Mouse (Mus musculus) stomach, embryonic 16.5 days (tissue): Measurements from ENCODE around the gene Mapk13. TPM values are rescaled to one million over a fixed set of nuclear protein-coding genes. Genes with fewer than 3 reads are reported as not detected.

ENCODE experiments used
- ATAC-seq: fragments of 200-750 bp; cut with Nextera tagmentation; 2 replicates; pipeline ENCODE4 v1.8.0; 2017; ENCODE audit warnings: moderate number of reproducible peaks, moderate TSS enrichment; ENCODE audit not compliant: insufficient read depth, low FRiP score
- H3K27ac ChIP-seq: fragments of 300-500 bp; sonication (generic); 2 replicates; pipeline ENCODE4 v1.5.1; 2014; ENCODE audit warnings: low read length
- H3K27me3 ChIP-seq: fragments of 300-500 bp; sonication (generic); 2 replicates; pipeline ENCODE4 v1.6.1; 2014; ENCODE audit warnings: low read length, control low read depth, mixed read lengths; ENCODE audit not compliant: control insufficient read depth, insufficient read depth
- H3K36me3 ChIP-seq: fragments of 300-500 bp; sonication (generic); 2 replicates; pipeline ENCODE4 v1.6.1; 2014; ENCODE audit warnings: low read length; ENCODE audit not compliant: control insufficient read depth, insufficient read depth
- H3K4me1 ChIP-seq: fragments of 300-500 bp; sonication (generic); 2 replicates; pipeline ENCODE4 v1.6.1; 2014; ENCODE audit warnings: low read length, control low read depth, mixed read lengths; ENCODE audit not compliant: control insufficient read depth, insufficient read depth
- H3K4me2 ChIP-seq: fragments of 300-500 bp; sonication (generic); 2 replicates; pipeline ENCODE4 v1.6.1; 2014; ENCODE audit warnings: low read depth, low read length, mixed read lengths
- H3K4me3 ChIP-seq: fragments of 300-500 bp; sonication (generic); replicated peaks from 2 replicates; pipeline ENCODE4 v1.5.1; 2014; ENCODE audit warnings: mild to moderate bottlenecking, low read length
- H3K9ac ChIP-seq: fragments of 300-500 bp; sonication (generic); 2 replicates; pipeline ENCODE4 v1.6.1; 2014; ENCODE audit warnings: low read length
- H3K9me3 ChIP-seq: fragments of 300-500 bp; sonication (generic); replicated peaks from 2 replicates; pipeline ENCODE4 v1.6.1; 2016; ENCODE audit warnings: low read length, control low read depth; ENCODE audit not compliant: control insufficient read depth
- WGBS: fragments of 180-500 bp; shearing (Covaris S2); extraction: QIAGEN DNeasy Blood & Tissue Kit; methylation state at CpG from one replicate; pipeline ENCODE4 v1.1.7; 2014; 5-methylcytosine and 5-hydroxymethylcytosine counted together
- polyA plus RNA-seq: library from polyadenylated mRNA; unstranded; fragments of >200 nt; fragmentation: Nextera tagmentation; extraction: Ambion mirVana; gene quantifications from 2 replicates; pipeline ENCODE4 v1.2.1, GENCODE M21; 2015

Mapk13 gene
- polyA plus RNA-seq, 1 experiment from 2014 or later, result 116 TPM

- ATAC-seq, result no peak
Observed at GRCm38 (mm10) chr17:28780836-28781235, 11.7 kb downstream of the Mapk13 start.

GRCm38 (mm10) chr17:28781290-28782045 is 12.4 kb downstream of the Mapk13 start:
- Histone ChIP-seq H3K9ac (peak overlapping the region; percentile 0; the same call in 1 of the 2 replicates), H3K27me3 (no peaks in the 10 kb centered on the region), H3K36me3 (peaks cover 7% of the 10 kb centered on the region), H3K4me2 (no peak overlapping the region), H3K4me3 (no peak overlapping the region), H3K4me1 (peaks cover 5% of the 10 kb centered on the region; the same call in 1 of the 2 replicates), H3K9me3 (0 out of 2 replicates have a peak, but pooled peaks cover 5% of the 10 kb centered on the region), H3K27ac (peak overlapping the region; percentile 25; the same call in 1 of the 2 replicates)
- ATAC-seq, result peak; percentile 62; the same call in 1 of the 2 replicates
- 44% methylated on average over 9 of the region's 9 CpGs for WGBS

More at GRCm38 (mm10) chr17:28780836-28781235, 11.7 kb downstream of the Mapk13 start:
- Histone ChIP-seq H3K36me3 (peaks cover 13% of the 10 kb centered on the region), H3K4me2 (no peak overlapping the region), H3K9ac (no peak overlapping the region; the same call in 1 of the 2 replicates), H3K27ac (no peak overlapping the region), H3K9me3 (0 out of 2 replicates have a peak, but pooled peaks cover 5% of the 10 kb centered on the region), H3K4me1 (peaks cover 5% of the 10 kb centered on the region; the same call in 1 of the 2 replicates), H3K4me3 (no peak overlapping the region), H3K27me3 (no peaks in the 10 kb centered on the region)
- WGBS, result 69% methylated on average over 3 of the region's 3 CpGs

DNA sequence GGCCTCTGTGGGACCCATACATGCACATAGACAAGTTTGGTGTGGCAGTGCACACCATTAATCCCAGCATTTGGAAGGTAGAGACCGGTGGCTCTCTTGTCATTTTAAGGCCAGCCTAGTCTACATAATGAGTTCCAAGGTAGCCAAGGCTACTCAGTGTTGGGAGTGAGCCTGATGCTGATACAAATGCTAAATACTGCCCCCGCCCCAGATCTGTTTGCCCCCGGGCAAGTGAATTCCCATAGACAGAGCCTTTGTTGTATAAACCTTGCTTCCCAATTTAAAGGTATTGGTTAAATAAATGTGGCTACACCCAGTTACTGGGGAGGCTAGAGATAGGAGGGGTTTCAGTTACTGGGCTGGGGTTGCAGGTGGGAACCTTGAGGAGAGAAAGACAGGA is 15.9 kb downstream of the Mapk13 start:
- Histone ChIP-seq H3K36me3 (no peaks in the 10 kb centered on the region), H3K4me3 (no peak overlapping the region), H3K4me2 (no peak overlapping the region), H3K9ac (no peak overlapping the region), H3K27me3 (no peaks in the 10 kb centered on the region), H3K4me1 (peaks cover 5% of the 10 kb centered on the region; the same call in 1 of the 2 replicates), H3K9me3 (no peaks in the 10 kb centered on the region), H3K27ac (no peak overlapping the region)
- 83% methylated on average over 3 of the region's 3 CpGs for WGBS
- ATAC-seq, result no peak

DNA sequence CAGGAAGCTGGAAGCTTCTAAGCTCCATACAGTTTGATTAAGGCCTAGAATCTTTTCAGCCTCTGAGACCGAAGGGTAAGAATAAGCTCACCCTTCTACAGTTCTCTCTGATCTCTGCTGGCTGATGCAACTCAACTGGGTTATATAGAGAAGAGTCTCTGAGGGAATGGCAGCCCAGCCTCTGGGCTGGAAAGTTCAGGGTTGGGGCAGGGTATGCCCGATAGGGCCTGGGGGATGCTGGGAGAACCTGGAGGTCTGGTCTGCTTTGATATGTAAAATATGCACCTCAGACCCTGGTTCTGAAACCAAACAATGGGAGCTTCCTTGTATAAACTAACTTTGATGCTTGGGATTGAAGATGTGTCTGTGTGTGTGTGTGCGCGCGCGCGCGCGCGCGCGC is 18.4 kb downstream of the Mapk13 start:
- Histone ChIP-seq H3K36me3 (no peaks in the 10 kb centered on the region), H3K27ac (no peak overlapping the region), H3K9ac (no peak overlapping the region), H3K4me2 (no peak overlapping the region), H3K9me3 (no peaks in the 10 kb centered on the region), H3K4me3 (no peak overlapping the region), H3K4me1 (no peaks in the 10 kb centered on the region), H3K27me3 (no peaks in the 10 kb centered on the region)
- WGBS, result 97% methylated on average over 12 of the region's 12 CpGs
- ATAC-seq, result no peak

DNA sequence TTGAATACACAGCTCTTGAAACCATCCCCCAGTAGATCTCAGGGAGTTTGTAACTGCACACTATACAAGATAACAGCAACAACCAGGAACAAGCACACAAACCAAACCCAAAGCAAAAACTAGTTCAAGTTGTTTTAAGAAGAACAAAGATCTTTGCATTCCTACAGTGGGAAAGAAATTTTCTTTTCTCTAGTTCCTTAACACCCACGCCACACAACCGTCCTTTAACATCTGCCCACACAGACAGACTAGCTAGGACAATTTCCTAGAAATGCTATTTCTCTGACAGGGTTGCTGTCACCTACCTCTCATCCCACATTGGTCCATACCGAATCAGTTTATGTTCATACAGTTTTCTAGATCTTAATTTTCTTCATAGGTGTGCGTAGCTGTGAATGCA is 27.9 kb downstream of the Mapk13 start:
- no peak for ATAC-seq
- H3K4me2 ChIP-seq, result no peak overlapping the region
- 88% methylated on average over 4 of the region's 4 CpGs for WGBS

GRCm38 (mm10) chr17:28799291-28800160 is 30.4 kb downstream of the Mapk13 start:
- no peak for ATAC-seq
- H3K9ac ChIP-seq, result no peak overlapping the region; the same call in 1 of the 2 replicates
- H3K4me2 ChIP-seq, result peak overlapping the region; percentile 98
- no peaks in the 10 kb centered on the region; the same call in 1 of the 2 replicates for H3K9me3 ChIP-seq
- H3K4me1 ChIP-seq, result peaks cover 21% of the 10 kb centered on the region
- H3K4me3 ChIP-seq, result peak overlapping the region; percentile 75
- H3K27ac ChIP-seq, result peak overlapping the region; percentile 96; the same call in 1 of the 2 replicates
- H3K27me3 ChIP-seq, result no peaks in the 10 kb centered on the region
- 8% methylated on average over 14 of the region's 14 CpGs for WGBS
- no peaks in the 10 kb centered on the region for H3K36me3 ChIP-seq

More for the DNA sequence above, 27.9 kb downstream of the Mapk13 start:
- no peak overlapping the region for H3K9ac ChIP-seq
- H3K4me1 ChIP-seq, result peaks cover 13% of the 10 kb centered on the region
- no peaks in the 10 kb centered on the region for H3K27me3 ChIP-seq
- H3K36me3 ChIP-seq, result no peaks in the 10 kb centered on the region
- no peak overlapping the region for H3K27ac ChIP-seq
- H3K9me3 ChIP-seq, result no peaks in the 10 kb centered on the region; the same call in 1 of the 2 replicates
- H3K4me3 ChIP-seq, result no peak overlapping the region

GRCm38 (mm10) chr17:28800281-28800670 is 31.2 kb downstream of the Mapk13 start:
- H3K4me2 ChIP-seq, result peak overlapping the region; percentile 98
- peak overlapping the region; percentile 96 for H3K27ac ChIP-seq
- H3K9me3 ChIP-seq, result no peaks in the 10 kb centered on the region; the same call in 1 of the 2 replicates
- H3K4me3 ChIP-seq, result peak overlapping the region; percentile 75
- no peaks in the 10 kb centered on the region for H3K36me3 ChIP-seq
- peaks cover 21% of the 10 kb centered on the region for H3K4me1 ChIP-seq
- peak overlapping the region; percentile 99 for H3K9ac ChIP-seq
- peak; percentile 29; the same call in 1 of the 2 replicates for ATAC-seq
- H3K27me3 ChIP-seq, result no peaks in the 10 kb centered on the region
- WGBS, result 1% methylated on average over 15 of the region's 15 CpGs

DNA sequence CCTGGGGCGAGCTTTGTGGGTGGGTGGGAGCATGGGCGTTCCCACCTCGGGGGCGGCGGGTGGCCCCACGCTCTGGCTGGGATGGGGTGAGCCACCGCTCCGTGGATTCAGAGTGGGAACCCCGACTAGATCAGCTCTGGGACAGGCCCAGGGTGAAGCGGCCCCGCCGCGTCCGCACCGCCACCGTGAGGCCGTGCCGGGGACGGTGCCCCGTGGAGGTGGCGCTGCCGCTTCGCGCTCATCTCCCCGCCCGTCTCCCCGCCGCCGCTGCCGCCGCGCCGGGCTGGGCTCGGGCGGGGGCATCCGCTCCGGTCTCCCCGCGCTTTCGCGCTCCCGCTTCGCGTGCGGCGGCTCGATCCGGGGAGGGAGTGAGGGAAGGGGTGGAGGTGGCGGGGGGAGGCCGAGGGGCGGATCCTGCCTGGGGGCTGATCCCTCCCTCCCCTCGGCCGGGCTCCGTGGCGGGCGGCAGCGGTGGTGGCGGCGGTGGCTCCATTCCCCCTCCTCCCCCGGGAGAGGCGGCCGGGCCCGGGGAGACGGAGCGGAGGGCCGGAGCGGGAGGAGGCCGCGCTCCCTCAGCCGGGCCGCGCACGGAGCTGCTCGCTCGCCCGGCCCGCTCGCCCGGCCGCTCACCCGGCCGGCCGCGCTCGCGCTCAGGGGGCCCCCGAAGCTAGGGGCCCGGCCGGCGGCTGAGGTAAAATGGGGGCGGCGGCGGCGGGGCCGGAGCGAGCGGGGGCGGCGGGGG is 31.7 kb downstream of the Mapk13 start, which contains the start of gene Brpf3:
TSS of gene Brpf3 (plus strand) at position 420 of the 742 bp plus-strand sequence.
- WGBS, result under 1% methylated on average over 73 of the region's 99 CpGs
- H3K27ac ChIP-seq, result peak within 1 kb of the TSS; percentile 96
- H3K36me3 ChIP-seq, result peaks cover under 1% of the 10 kb centered on the region; the same call in 1 of the 2 replicates
- H3K4me2 ChIP-seq, result peak within 1 kb of the TSS; percentile 98
- H3K4me3 ChIP-seq, result peak within 1 kb of the TSS; percentile 75
- no peaks in the 10 kb centered on the region for H3K27me3 ChIP-seq
- ATAC-seq, result peak; percentile 78
- peak within 1 kb of the TSS; percentile 99 for H3K9ac ChIP-seq
- H3K4me1 ChIP-seq, result peaks cover 21% of the 10 kb centered on the region
- H3K9me3 ChIP-seq, result no peaks in the 10 kb centered on the region
